Mouse (Mus musculus) neural tube, embryonic 11.5 days (tissue): ENCODE data around the gene Rnf225. TPM values are rescaled to one million over a fixed set of nuclear protein-coding genes. Genes with fewer than 3 reads are reported as not detected.
"Not testable (repeated sequence)": the region's sequence is repeated elsewhere in the genome, so short reads cannot be mapped to it uniquely, and the experiment has no call there.

Source experiments
- ATAC-seq: fragments of 200-750 bp; cut with Nextera tagmentation; 2 replicates; pipeline ENCODE4 v1.8.0; 2017; ENCODE audit warnings: moderate number of reproducible peaks, mild to moderate bottlenecking, moderate TSS enrichment, moderate library complexity; ENCODE audit not compliant: insufficient read depth, low FRiP score, low TSS enrichment
- DNase-seq: peaks from one replicate; pipeline ENCODE4 v3.0.0-alpha.2; 2015; ENCODE audit warnings: low spot score
- H3K27ac ChIP-seq: fragments of 300-500 bp; sonication (generic); 2 replicates; pipeline ENCODE4 v1.5.1; 2014; ENCODE audit warnings: low read depth, mild to moderate bottlenecking, low read length
- H3K27me3 ChIP-seq: fragments of 300-500 bp; sonication (generic); 2 replicates; pipeline ENCODE4 v1.6.1; 2014; ENCODE audit warnings: mild to moderate bottlenecking, low read length, mixed read lengths; ENCODE audit not compliant: control insufficient read depth, insufficient read depth
- H3K36me3 ChIP-seq: fragments of 300-500 bp; sonication (generic); 2 replicates; pipeline ENCODE4 v1.6.1; 2014; ENCODE audit warnings: mild to moderate bottlenecking, low read length, moderate library complexity, mixed read lengths; ENCODE audit not compliant: control insufficient read depth, insufficient read depth
- H3K4me1 ChIP-seq: fragments of 300-500 bp; sonication (generic); 2 replicates; pipeline ENCODE4 v1.6.1; 2014; ENCODE audit warnings: low read length, mixed read lengths; ENCODE audit not compliant: control insufficient read depth, insufficient read depth
- H3K4me2 ChIP-seq: fragments of 300-500 bp; sonication (generic); 2 replicates; pipeline ENCODE4 v1.6.1; 2014; ENCODE audit warnings: low read depth, mild to moderate bottlenecking, moderate library complexity
- H3K4me3 ChIP-seq: fragments of 300-500 bp; sonication (generic); 2 replicates; pipeline ENCODE4 v1.5.1; 2014; ENCODE audit warnings: low read depth, low read length
- H3K9ac ChIP-seq: fragments of 300-500 bp; sonication (generic); 2 replicates; pipeline ENCODE4 v1.6.1; 2014; ENCODE audit warnings: mild to moderate bottlenecking, low read length
- H3K9me3 ChIP-seq: fragments of 300-500 bp; sonication (generic); 2 replicates; pipeline ENCODE4 v1.6.1; 2016; ENCODE audit warnings: low read length; ENCODE audit not compliant: control insufficient read depth
- WGBS: fragments of 180-500 bp; shearing (Covaris S2); extraction: QIAGEN DNeasy Blood & Tissue Kit; methylation state at CpG from one replicate; pipeline ENCODE4 v1.1.7; 2014; 5-methylcytosine and 5-hydroxymethylcytosine counted together
- polyA plus RNA-seq: library from polyadenylated mRNA; unstranded; fragments of >200 nt; fragmentation: Nextera tagmentation; extraction: Ambion mirVana; gene quantifications from 2 replicates; pipeline ENCODE4 v1.2.1, GENCODE M21; 2014

Gene Rnf225
- 0.61 and 0.66 TPM in 2 replicates for polyA plus RNA-seq

- Histone ChIP-seq H3K4me3 (peak within 1 kb of the TSS; percentile 18; the same call in 1 of the 2 replicates), H3K27me3 (peaks cover 21% of the 10 kb centered on the region), H3K36me3 (peaks cover 24% of the 10 kb centered on the region), H3K9ac (peak within 1 kb of the TSS; percentile 22; the same call in 1 of the 2 replicates), H3K4me1 (peaks cover 8% of the 10 kb centered on the region), H3K9me3 (no peaks in the 10 kb centered on the region), H3K27ac (no peak within 1 kb of the TSS), H3K4me2 (peak within 1 kb of the TSS; percentile 43)
- DNase-seq = peak; percentile 36
- ATAC-seq = no peak
- 26% methylated on average over 8 of the region's 8 CpGs for WGBS
Measured at GRCm38 (mm10) chr7:12927191-12927680, at the start of gene Rnf225. Gene Rnf225 (plus strand): TSS chr7:12927416.

DNA sequence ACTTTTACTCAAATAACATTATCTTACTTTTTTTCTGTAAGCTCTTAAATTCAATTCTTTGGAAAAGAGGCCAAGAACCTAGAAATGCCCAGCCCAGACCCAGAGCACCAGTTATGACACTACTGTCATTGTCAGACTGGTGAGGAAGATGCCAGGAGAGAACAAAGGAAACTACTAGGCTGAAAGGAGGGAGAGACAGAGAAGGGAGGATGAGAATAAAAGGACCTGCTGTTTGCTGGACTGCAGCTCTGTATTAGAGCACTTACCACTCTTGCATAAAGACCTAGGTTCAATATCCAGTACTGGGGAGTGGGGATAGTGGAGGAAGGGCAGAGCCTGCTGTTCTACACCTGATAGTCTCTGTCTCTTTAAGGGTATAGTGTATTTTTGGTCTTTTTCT is 47.2 kb upstream of the Rnf225 start:
- Histone ChIP-seq H3K4me2 (no peak overlapping the region), H3K4me1 (peaks cover 7% of the 10 kb centered on the region; the same call in 1 of the 2 replicates), H3K36me3 (peaks cover 2% of the 10 kb centered on the region; the same call in 1 of the 2 replicates), H3K9ac (no peak overlapping the region), H3K27ac (no peak overlapping the region), H3K4me3 (no peak overlapping the region), H3K9me3 (no peaks in the 10 kb centered on the region), H3K27me3 (no peaks in the 10 kb centered on the region)
- no peak for ATAC-seq
- no peak for DNase-seq

- H3K9ac ChIP-seq = 0 out of 2 replicates have a peak overlapping the region, but pooled peaks have one; percentile 33
- peak overlapping the region; percentile 66 for H3K4me2 ChIP-seq
- H3K9me3 ChIP-seq, H3K4me1 ChIP-seq, H3K27ac ChIP-seq, H3K27me3 ChIP-seq, DNase-seq, H3K36me3 ChIP-seq: not testable (repeated sequence)
- 48% methylated on average over 8 of the region's 8 CpGs for WGBS
- ATAC-seq = 0 out of 2 replicates have a peak, but pooled peaks have one; percentile 16
- peak overlapping the region; percentile 68 for H3K4me3 ChIP-seq
Measured at GRCm38 (mm10) chr7:12880497-12880896, 46.7 kb upstream of the Rnf225 start.

DNA sequence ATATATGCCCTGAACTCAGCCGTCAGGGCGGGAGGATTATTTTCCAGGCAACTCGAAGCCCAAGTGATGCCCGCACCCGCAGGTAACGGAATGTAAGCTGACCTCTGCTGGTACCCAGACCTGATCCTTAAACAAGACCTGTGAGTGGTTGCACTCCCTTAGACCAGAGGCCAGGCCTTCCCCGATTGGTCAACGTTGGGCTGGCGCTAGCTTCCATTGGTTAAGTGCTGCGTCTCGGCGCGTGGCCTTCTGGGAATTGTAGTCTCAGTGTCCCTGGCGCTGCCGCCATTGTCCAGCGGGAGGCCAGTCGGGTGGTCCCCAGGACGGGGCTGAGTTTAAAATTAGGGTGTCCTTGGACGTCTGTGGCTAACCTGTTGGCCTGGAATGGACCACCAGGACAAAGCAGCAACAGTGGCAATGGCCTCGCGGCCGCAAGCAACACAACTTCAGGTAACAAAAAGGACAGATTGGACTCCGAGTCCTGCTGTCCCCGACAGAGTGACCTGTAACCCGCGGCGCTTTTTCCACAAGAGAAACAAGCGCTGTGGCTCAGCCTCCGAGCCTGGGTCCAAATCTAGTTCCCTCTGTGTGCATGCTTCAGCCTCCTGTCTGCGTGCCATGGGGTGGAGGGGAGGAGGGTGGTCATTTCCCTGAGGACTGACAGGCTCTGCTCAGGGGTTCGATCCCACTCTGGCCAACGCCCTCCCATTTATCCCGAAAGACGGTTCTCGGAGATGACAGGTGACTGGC is 46.1 kb upstream of the Rnf225 start, which contains the start of gene Zfp128:
Gene Zfp128 (plus strand): TSS at position 267 of the 750 bp plus-strand sequence.
- H3K27ac ChIP-seq = no peak within 1 kb of the TSS
- WGBS = 1% methylated on average over 35 of the region's 35 CpGs

GRCm38 (mm10) chr7:12886563-12887266 is 40.5 kb upstream of the Rnf225 start:
- DNase-seq = no peak
- H3K9ac ChIP-seq = no peak overlapping the region
- H3K4me2 ChIP-seq = no peak overlapping the region
- no peak overlapping the region for H3K4me3 ChIP-seq
- peaks cover 15% of the 10 kb centered on the region for H3K36me3 ChIP-seq
- 93% methylated on average over 12 of the region's 12 CpGs for WGBS
- no peaks in the 10 kb centered on the region for H3K9me3 ChIP-seq
- H3K27me3 ChIP-seq = no peaks in the 10 kb centered on the region
- no peak overlapping the region for H3K27ac ChIP-seq
- ATAC-seq = no peak
- peaks cover 4% of the 10 kb centered on the region; the same call in 1 of the 2 replicates for H3K4me1 ChIP-seq

More for the DNA sequence above, 46.1 kb upstream of the Rnf225 start, which contains the start of gene Zfp128:
- peak within 1 kb of the TSS; percentile 68 for H3K4me3 ChIP-seq
- peaks cover 5% of the 10 kb centered on the region; the same call in 1 of the 2 replicates for H3K36me3 ChIP-seq
- H3K9ac ChIP-seq = peak within 1 kb of the TSS; percentile 73
- ATAC-seq (peak; percentile 99), DNase-seq (peak; percentile 95)
- no peaks in the 10 kb centered on the region for H3K9me3 ChIP-seq
- H3K27me3 ChIP-seq = no peaks in the 10 kb centered on the region
- H3K4me1 ChIP-seq = peaks cover 7% of the 10 kb centered on the region; the same call in 1 of the 2 replicates
- peak within 1 kb of the TSS; percentile 66 for H3K4me2 ChIP-seq

DNA sequence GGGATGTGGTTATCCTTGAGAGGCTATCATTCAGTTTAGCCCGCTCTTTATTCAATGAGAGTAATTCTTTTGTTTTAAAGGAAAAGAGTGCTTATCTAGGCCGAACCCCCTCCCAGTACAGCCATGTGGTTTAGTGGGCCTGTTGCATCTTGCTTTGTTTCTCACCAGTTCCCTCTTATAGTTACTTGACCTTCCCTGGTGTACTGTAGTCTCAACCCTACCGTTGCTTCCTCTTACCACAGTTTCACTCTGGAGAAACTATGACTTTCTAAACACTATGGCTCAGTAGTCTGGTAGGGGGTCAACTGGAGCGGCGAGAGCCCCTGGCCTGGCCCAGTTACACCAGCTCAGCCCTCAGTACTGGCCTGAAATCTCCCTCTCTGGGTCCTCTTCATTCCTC is 39.6 kb upstream of the Rnf225 start:
- peaks cover 15% of the 10 kb centered on the region for H3K36me3 ChIP-seq
- H3K27me3 ChIP-seq = no peaks in the 10 kb centered on the region
- no peak overlapping the region for H3K4me2 ChIP-seq
- ATAC-seq = no peak
- H3K9ac ChIP-seq = no peak overlapping the region
- no peaks in the 10 kb centered on the region for H3K9me3 ChIP-seq
- DNase-seq = no peak
- H3K4me3 ChIP-seq = no peak overlapping the region
- 0 out of 2 replicates have a peak, but pooled peaks cover 1% of the 10 kb centered on the region for H3K4me1 ChIP-seq
- WGBS = 90% methylated on average over 5 of the region's 5 CpGs
- H3K27ac ChIP-seq = no peak overlapping the region

DNA sequence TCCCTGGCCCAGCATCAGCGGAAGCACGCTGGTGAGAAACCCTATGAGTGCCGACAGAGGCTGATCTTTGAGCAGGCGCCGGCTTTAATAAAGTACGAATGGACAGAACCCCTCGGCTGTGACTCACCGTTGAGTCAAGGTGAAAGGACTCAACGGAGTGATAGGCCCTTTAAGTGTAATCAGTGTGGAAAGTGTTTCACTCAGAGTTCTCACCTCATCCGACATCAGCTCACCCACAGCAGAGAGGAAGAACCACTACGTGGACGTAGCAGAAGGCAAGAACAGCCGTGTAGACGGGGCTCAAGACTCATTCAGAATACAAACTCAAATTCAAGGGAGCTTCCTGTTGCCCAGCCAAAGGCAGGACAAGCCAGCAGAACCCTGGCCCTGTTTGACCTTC is 36.3 kb upstream of the Rnf225 start:
- Histone ChIP-seq H3K36me3 (peaks cover 12% of the 10 kb centered on the region), H3K4me2 (no peak overlapping the region), H3K27ac (no peak overlapping the region), H3K27me3 (no peaks in the 10 kb centered on the region), H3K9ac (no peak overlapping the region), H3K4me1 (no peaks in the 10 kb centered on the region), H3K9me3 (no peaks in the 10 kb centered on the region), H3K4me3 (no peak overlapping the region)
- WGBS = 94% methylated on average over 14 of the region's 14 CpGs
- DNase-seq (no peak), ATAC-seq (no peak)

- no peak overlapping the region for H3K9ac ChIP-seq
- H3K27me3 ChIP-seq = no peaks in the 10 kb centered on the region
- H3K4me1 ChIP-seq = no peaks in the 10 kb centered on the region
- H3K4me3 ChIP-seq = no peak overlapping the region
- no peak for ATAC-seq
- no peaks in the 10 kb centered on the region for H3K9me3 ChIP-seq
- 75% methylated on average over 1 of the region's 1 CpGs for WGBS
- H3K27ac ChIP-seq = no peak overlapping the region
- no peak overlapping the region for H3K4me2 ChIP-seq
- peaks cover 9% of the 10 kb centered on the region for H3K36me3 ChIP-seq
- DNase-seq = no peak
Measured at GRCm38 (mm10) chr7:12891334-12891733, 35.9 kb upstream of the Rnf225 start.
